Mouse (Mus musculus): ENCODE results near the gene Fbxl2. TPM values are rescaled to one million over a fixed set of nuclear protein-coding genes. Genes with fewer than 3 reads are reported as not detected.

Fbxl2 gene
- total and polyA plus RNA-seq, 2 experiments from 2014 or later = 1.6 to 3.4 TPM

- TF ChIP-seq EP300 (IDR thresholded peaks at IDR 0.05; ENCODE audit: low read depth) (no peak), CTCF (IDR thresholded peaks at IDR 0.05; ENCODE audit: low read depth) (no peak)
- no peak overlapping the region for H3K4me3 ChIP-seq (ENCODE audit: low read depth, low read length)
- 59% methylated on average over 4 of the region's 4 CpGs for WGBS
Observed at GRCm38 (mm10) chr9:114040945-114041344, 5.0 kb downstream of the Fbxl2 start.

GRCm38 (mm10) chr9:114026261-114026934, 19.6 kb downstream of the Fbxl2 start:
- H3K27ac ChIP-seq (ENCODE audit: low read depth) = no peak overlapping the region
- TF ChIP-seq CTCF (IDR thresholded peaks at IDR 0.05; ENCODE audit: low read depth) (no peak), EP300 (IDR thresholded peaks at IDR 0.05; ENCODE audit: low read depth) (no peak)
- peak overlapping the region; percentile 76 for H3K4me3 ChIP-seq (ENCODE audit: low read depth, low read length)
- 0 out of 2 replicates have a peak, but pooled peaks cover 7% of the 10 kb centered on the region for H3K4me1 ChIP-seq (ENCODE audit: control insufficient read depth, insufficient read depth)
- H3K27me3 ChIP-seq (ENCODE audit: control insufficient read depth, insufficient read depth, low read length) = no peaks in the 10 kb centered on the region
- H3K4me2 ChIP-seq (ENCODE audit: low read depth, low read length) = peak overlapping the region; percentile 99
- ATAC-seq (ENCODE audit: insufficient read depth, low read depth) (peak; percentile 93), DNase-seq (ENCODE audit: low spot score) (peak; percentile 64)
- no peaks in the 10 kb centered on the region for H3K36me3 ChIP-seq (replicated peaks; ENCODE audit: control insufficient read depth, insufficient read depth, low read length)
- H3K9me3 ChIP-seq (replicated peaks; ENCODE audit: control insufficient read depth, low read length) = no peaks in the 10 kb centered on the region
- WGBS = 3% methylated on average over 51 of the region's 52 CpGs
- peak overlapping the region; percentile 55 for H3K9ac ChIP-seq (replicated peaks; ENCODE audit: low read depth, low read length)

More at GRCm38 (mm10) chr9:114040945-114041344, 5.0 kb downstream of the Fbxl2 start:
- Histone ChIP-seq H3K9ac (replicated peaks; ENCODE audit: low read depth, low read length) (no peak overlapping the region), H3K4me2 (ENCODE audit: low read depth, low read length) (no peak overlapping the region), H3K36me3 (replicated peaks; ENCODE audit: control insufficient read depth, insufficient read depth, low read length) (no peaks in the 10 kb centered on the region), H3K4me1 (ENCODE audit: control insufficient read depth, insufficient read depth) (no peaks in the 10 kb centered on the region), H3K27me3 (ENCODE audit: control insufficient read depth, insufficient read depth, low read length) (no peaks in the 10 kb centered on the region), H3K27ac (ENCODE audit: low read depth) (no peak overlapping the region), H3K9me3 (replicated peaks; ENCODE audit: control insufficient read depth, low read length) (no peaks in the 10 kb centered on the region)
- ATAC-seq (ENCODE audit: insufficient read depth, low read depth) (no peak), DNase-seq (ENCODE audit: low spot score) (no peak)

DNA sequence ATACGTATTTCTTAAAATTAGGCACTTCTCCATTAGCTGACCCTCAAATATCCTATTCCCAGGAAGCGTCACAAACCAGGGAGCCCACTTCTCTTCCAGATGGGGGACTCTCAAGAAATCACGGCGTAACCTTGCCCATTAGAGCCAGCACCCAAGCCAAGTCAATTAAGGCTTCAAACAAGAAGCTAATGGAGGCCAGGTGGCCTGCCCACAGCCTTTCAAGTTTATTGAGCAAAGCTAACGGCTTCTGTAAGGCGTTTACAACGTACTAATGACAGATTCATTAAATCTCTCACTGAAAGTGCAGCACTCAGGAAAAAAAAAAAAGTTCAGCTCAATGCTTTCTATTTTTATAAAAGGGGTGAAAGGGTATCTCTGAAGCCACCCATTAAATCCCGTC, 20.1 kb downstream of the Fbxl2 start:
- 20% methylated on average over 8 of the region's 8 CpGs for WGBS
- no peaks in the 10 kb centered on the region for H3K36me3 ChIP-seq (replicated peaks; ENCODE audit: control insufficient read depth, insufficient read depth, low read length)
- TF ChIP-seq CTCF (IDR thresholded peaks at IDR 0.05; ENCODE audit: low read depth) (no peak), EP300 (IDR thresholded peaks at IDR 0.05; ENCODE audit: low read depth) (no peak)
- DNase-seq (ENCODE audit: low spot score) (no peak), ATAC-seq (ENCODE audit: insufficient read depth, low read depth) (no peak)
- H3K27me3 ChIP-seq (ENCODE audit: control insufficient read depth, insufficient read depth, low read length) = no peaks in the 10 kb centered on the region
- H3K4me2 ChIP-seq (ENCODE audit: low read depth, low read length) = peak overlapping the region; percentile 99
- H3K27ac ChIP-seq (ENCODE audit: low read depth) = no peak overlapping the region
- H3K4me1 ChIP-seq (ENCODE audit: control insufficient read depth, insufficient read depth) = 0 out of 2 replicates have a peak, but pooled peaks cover 7% of the 10 kb centered on the region
- H3K9ac ChIP-seq (replicated peaks; ENCODE audit: low read depth, low read length) = no peak overlapping the region; the same call in none of the 2 replicates
- no peaks in the 10 kb centered on the region for H3K9me3 ChIP-seq (replicated peaks; ENCODE audit: control insufficient read depth, low read length)
- peak overlapping the region; percentile 76 for H3K4me3 ChIP-seq (ENCODE audit: low read depth, low read length)

DNA sequence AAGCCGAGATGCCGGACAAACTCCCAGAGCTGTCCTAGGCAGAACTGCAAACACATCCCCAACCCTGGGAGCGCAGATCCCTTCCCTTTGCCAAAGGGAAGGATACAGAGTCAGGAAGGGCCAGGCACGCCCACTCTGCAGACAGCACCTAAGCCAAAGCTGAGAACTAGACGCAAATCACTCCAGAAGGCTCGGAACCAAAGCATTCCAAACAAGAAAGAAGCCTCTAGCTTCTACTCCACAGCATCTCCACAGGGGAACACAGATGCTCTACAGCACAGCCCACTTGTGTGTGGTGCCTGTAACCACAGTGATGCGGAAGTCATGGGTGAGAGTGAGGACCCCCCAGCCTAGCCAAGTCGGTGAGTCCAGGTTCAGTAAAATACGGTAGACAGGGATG, 20.8 kb downstream of the Fbxl2 start:
- no peak overlapping the region for H3K27ac ChIP-seq (ENCODE audit: low read depth)
- H3K9me3 ChIP-seq (replicated peaks; ENCODE audit: control insufficient read depth, low read length) = no peaks in the 10 kb centered on the region
- no peaks in the 10 kb centered on the region for H3K27me3 ChIP-seq (ENCODE audit: control insufficient read depth, insufficient read depth, low read length)
- DNase-seq (ENCODE audit: low spot score) = no peak
- 0 out of 2 replicates have a peak, but pooled peaks cover 7% of the 10 kb centered on the region for H3K4me1 ChIP-seq (ENCODE audit: control insufficient read depth, insufficient read depth)
- no peak for ATAC-seq (ENCODE audit: insufficient read depth, low read depth)
- H3K36me3 ChIP-seq (replicated peaks; ENCODE audit: control insufficient read depth, insufficient read depth, low read length) = no peaks in the 10 kb centered on the region
- WGBS = 48% methylated on average over 9 of the region's 9 CpGs
- no peak for TF ChIP-seq CTCF (IDR thresholded peaks at IDR 0.05; ENCODE audit: low read depth)
- no peak for TF ChIP-seq EP300 (IDR thresholded peaks at IDR 0.05; ENCODE audit: low read depth)
- H3K9ac ChIP-seq (replicated peaks; ENCODE audit: low read depth, low read length) = no peak overlapping the region
- no peak overlapping the region for H3K4me2 ChIP-seq (ENCODE audit: low read depth, low read length)
- no peak overlapping the region for H3K4me3 ChIP-seq (ENCODE audit: low read depth, low read length)

DNA sequence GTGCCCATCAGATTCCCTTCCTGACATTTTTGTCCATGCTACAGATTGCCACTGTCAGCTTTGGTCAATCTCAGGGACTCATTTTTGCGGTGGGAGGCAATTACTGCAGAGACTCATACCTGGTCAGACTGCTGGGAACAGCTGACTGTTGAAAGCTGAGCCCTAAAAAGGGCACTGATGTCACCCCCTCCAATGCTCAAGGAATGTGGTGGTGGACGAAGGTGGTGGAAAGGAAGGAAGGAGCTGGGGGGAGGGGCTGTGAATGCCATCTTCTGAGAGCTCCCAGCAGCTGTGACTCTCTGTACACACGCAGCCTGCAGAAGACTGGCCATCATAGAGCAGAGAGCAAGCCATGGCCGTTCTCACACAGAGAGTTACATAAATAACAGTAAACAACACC, 23.9 kb downstream of the Fbxl2 start:
- no peak overlapping the region for H3K4me2 ChIP-seq (ENCODE audit: low read depth, low read length)
- DNase-seq (ENCODE audit: low spot score) (no peak), ATAC-seq (ENCODE audit: insufficient read depth, low read depth) (no peak)
- no peak overlapping the region for H3K9ac ChIP-seq (replicated peaks; ENCODE audit: low read depth, low read length)
- 0 out of 2 replicates have a peak, but pooled peaks cover 7% of the 10 kb centered on the region for H3K4me1 ChIP-seq (ENCODE audit: control insufficient read depth, insufficient read depth)
- no peak overlapping the region for H3K27ac ChIP-seq (ENCODE audit: low read depth)
- H3K9me3 ChIP-seq (replicated peaks; ENCODE audit: control insufficient read depth, low read length) = no peaks in the 10 kb centered on the region
- no peak overlapping the region for H3K4me3 ChIP-seq (ENCODE audit: low read depth, low read length)
- no peaks in the 10 kb centered on the region for H3K27me3 ChIP-seq (ENCODE audit: control insufficient read depth, insufficient read depth, low read length)
- TF ChIP-seq CTCF (IDR thresholded peaks at IDR 0.05; ENCODE audit: low read depth) = no peak
- TF ChIP-seq EP300 (IDR thresholded peaks at IDR 0.05; ENCODE audit: low read depth) = no peak
- 30% methylated on average over 4 of the region's 4 CpGs for WGBS
- H3K36me3 ChIP-seq (replicated peaks; ENCODE audit: control insufficient read depth, insufficient read depth, low read length) = no peaks in the 10 kb centered on the region

All from heart, postnatal 0 days (tissue).